Mouse (Mus musculus) lung, postnatal 10 days (tissue): Measurements from ENCODE around the gene Esrp2.

Experiments
- DNase-seq: peaks from one replicate; pipeline ENCODE4 v3.0.0; 2021

Esrp2 gene

DNA sequence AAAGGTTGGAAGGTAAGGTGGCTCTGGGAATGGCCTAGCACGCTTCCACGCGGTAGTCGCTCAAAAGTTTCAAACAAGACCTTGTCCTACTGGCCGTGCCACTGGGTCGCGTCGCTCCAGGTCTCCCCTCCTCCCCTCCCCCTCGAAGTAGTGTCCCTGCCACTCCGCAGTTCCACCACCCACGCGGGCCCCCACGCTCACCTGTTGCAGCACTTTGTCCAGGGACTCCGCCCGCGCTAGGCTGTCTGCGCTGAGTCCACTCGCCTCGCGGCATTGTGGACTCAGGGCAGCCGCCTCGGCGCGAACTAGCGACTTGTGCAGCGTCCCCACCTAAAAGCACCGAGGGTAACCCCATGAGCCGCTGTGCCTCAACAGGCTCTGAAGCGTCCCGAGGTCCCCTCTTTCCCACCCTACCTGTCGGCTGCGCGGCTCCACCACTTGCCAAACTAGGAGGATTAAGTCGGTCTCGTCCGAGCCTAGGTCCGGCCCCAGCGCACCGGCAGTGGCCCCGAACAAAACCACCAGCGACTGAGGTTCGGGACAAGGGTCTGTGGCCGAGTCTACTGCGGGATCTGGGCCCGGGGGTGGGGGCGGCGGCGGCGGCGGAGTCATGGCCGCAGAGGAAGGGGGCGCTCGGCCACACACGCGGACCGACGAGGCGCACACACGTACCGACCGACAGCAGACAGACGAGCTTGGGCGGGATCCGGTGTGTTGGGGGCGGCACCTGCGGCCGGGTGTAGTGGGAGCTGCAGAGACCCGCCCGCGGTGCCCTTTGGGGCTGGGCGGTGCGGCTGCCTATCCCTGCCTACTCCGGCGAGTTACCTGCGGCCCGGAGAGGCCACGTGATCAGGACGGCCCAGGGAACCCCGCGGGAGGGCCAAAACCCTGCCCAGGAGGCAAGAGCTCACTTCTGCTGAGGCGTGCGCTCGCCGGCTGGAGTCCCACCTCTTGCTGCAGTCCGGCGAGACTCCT is at the start of gene Esrp2:
TSS of gene Esrp2 (minus strand) at position 819 of the 975 bp plus-strand sequence.
- DNase-seq, result peak; percentile 88

DNA sequence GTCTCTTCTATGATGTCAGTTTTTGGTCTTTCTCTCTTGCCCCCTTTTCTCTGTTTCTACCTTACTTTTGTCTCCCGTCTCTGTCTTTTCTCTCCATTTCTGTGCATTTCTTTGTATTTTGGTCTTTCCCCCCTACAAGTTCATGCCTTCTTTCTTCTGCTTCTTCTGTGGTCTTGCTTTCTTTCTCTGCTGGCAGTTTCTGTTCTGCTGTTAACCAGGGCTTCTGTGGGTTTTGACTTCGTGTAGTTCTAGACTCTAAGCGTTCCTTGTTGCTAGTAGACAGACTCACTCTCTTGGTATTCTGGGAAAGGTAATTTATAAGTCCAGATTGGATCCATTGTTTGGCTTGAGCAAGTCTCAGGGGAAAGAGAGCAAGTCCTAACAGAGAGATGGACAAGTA is 49.6 kb upstream of the Esrp2 start:
- DNase-seq, result no peak

DNA sequence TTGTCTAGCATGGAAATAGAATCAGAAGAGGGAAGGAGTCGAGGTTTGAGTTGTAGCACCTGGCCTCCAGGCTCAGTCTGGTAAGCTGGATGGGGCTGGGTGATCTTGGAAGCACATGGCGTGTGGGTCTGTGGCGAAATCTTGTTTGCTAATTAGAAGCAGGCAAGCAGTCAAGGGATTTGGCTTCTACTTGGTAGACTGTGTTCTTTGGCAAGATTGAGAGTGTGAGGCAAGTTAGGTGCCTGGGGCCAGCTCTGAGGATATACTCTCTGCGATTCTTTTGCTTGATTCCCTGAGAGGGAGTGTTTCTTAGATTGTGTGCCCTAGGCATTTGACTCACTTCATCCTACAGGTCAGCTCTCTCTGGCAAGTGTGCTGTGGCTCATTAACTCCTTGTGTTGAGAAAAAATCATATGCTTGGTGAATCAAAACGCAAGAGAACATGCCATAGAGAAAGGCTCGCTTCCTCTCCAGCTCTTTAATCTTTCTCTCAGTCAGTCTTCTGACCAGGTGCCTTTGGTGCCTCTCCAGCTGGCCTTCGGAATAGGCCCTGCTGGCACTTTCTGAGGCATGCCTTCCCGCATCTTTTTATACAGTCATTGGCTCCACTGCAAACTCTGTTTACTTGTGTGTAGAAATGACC is 49.0 kb upstream of the Esrp2 start:
- peak; percentile 44 for DNase-seq

DNA sequence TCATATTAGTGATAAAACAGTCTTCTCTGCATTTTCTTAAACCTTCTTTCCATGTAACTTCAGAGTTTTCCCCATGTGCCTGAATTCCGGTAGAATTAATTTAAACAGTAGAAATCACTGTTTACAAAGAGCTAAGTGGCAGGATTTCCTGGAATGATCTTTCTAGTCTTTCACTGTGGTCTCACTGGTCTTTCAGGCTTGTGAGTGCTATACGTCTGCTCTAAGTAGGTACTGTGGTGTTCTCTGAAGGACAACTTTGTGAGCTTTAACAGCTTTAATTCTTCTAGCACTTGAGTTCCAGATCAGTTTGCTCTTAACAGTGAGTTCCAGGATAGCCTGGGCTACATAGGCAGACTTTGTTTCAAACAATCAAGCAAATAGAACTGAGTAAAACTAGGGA is 41.7 kb upstream of the Esrp2 start:
- DNase-seq, result no peak

DNA sequence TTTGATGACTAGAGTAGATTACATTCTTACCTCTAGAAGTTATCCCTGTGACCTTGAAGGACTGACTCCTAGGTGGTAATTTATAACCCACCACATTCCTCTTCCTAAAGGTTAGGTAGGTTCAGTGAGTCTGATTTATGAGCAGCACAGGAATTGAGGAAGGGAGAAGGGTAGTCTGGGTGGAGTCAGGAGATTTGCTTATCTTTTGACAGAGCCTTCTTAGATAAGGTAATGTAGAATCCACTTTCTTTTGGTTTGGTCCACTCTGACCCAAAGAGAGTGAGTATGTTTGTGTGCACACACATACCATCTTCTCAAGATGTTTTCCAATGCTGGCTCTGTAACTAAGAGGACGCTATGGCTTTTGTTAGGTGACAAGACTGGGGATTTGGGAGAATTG is 40.8 kb upstream of the Esrp2 start:
- DNase-seq, result no peak

DNA sequence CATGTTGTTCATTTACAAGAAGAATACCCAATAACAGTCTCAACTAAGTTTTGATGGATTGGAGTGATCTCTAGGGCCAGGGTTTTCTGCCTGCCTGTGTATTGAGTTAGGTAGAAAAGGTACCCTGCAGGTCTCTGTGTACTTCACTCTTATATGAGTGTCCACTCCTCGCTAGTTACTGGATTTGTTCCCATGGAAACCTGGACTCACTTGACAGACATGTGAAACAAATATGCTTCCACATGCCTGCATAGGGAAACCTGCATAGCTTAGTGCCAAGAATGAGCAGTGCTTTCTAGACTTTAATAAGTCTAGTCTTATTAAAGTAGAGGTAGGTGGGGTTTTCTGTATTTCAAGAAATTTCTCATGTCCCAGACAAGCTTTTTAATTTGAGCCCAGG is 40.1 kb upstream of the Esrp2 start:
- peak; percentile 15 for DNase-seq

DNA sequence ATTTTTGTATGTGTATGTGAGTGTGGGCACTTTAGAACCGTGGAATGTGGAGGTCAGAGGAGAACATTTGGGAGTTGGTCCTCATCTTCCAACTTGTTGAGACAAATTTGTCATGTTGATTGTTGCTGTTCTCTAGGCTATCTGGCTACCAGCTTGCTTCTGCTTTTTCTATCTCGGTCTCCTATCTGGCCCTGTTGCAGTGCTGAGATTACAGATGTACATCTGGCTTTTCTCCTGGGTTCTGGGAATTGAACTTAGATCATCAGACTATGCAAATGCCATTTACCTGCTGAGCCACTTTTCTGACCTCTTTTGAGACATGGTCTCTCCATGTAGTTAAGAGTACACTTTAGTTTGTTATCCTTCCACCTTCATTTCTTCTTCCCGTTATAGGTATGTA is 36.8 kb upstream of the Esrp2 start:
- DNase-seq, result no peak

DNA sequence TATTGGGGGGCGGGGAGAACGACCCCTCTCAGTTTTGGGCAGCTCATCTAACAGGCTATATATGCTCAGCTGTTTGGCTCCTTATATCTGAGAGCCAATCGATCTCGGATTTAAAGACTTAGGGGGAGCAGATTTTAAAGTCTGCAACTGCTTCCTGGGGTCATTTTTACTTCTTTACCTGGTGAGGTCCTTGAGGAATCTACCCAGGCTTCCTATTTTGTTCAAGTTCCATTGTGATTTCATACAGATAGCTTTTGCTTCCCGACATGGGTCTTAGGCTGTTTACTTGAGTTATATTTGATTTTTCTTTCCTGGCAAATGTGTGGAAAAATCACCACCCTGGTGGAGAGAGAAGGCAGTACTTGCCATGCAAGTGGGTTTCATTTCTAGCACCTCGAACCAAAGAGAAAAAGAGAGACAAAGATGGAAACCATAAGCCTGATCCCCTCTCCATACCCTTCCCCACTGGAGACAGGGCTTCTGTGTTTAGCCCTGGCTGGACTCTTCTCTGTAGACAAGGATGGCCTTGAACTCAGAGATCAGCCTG is 33.2 kb upstream of the Esrp2 start:
- DNase-seq, result no peak

DNA sequence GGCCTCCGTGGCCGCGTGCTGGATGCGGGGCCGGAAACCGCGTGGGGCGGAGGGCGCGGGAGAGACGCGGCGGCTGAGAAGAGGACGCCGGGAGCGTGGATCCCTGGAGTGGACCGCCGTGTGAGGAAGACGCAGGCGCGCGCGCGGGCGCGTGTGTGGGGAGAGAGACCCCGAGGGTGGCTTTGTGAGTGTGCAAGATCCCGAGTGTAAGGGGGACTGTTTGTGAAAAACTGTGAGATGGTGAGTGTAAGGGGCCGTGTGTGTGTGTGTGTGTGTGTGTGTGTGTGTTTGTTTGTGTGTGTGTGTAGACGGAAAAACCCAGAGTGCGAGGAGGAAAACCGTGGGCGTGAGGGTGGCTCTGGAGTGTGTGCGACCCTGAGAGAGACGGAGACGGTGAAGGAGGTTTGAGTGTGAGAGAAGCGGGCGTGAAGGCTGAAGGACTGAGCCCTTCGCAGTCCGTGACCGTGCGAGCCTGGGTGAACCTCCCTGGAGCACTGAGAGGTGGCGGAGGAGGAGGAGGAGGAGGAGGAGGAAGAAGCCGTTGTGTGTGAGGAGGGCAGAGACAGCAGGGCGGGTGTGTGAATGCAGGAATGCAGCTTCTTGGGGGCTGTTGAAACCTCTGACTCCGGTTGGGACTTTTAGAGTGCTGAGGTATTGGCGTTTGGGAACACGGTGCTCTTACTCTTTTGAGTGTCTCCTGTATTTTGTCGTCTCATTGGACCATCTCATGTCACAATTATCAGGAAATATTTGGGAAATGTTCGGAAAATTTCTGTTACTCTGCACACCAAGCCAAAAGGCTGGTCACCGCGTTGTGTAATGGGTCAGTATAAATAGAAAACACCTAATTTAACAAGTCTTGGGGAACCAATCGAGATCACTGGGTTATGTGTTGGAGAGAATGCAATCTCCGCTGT is 32.5 kb upstream of the Esrp2 start:
- DNase-seq, result peak; percentile 46

DNA sequence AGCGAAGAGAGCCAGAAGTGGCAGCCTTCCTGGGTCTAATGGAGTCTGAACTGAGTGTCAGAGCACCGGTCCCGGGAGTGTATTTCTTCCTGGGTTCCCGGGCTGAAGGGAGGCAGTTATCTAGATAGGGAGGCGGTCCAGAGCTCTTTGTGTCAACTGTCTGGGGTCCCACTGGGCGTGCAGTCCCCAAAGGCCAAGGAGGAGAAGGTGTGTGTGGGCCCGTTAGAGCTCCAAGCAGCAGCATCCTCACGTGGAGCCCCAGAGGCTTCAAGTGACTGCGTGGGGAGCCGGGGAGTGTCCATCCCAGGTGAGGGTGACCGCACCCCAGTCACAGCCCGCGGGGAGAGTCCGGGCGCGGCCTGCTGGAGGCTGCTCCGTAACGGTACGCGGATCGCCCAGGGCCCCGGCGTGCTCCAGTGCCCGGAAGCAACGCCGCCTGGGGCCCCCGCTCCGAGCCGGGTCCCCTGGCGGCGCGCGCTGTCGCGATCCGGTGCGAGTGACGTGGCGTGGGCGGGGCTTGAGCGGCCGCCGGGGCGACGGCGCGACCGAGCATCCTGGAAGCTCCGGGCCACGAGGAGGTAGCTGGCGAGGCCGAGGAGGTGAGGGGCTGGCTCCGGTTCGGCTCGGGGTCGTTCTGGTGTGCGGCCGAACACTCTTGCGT is 31.7 kb upstream of the Esrp2 start, which contains the start of gene Slc7a6:
TSS of gene Slc7a6 (plus strand) at position 502 of the 661 bp plus-strand sequence.
- DNase-seq, result peak; percentile 87

DNA sequence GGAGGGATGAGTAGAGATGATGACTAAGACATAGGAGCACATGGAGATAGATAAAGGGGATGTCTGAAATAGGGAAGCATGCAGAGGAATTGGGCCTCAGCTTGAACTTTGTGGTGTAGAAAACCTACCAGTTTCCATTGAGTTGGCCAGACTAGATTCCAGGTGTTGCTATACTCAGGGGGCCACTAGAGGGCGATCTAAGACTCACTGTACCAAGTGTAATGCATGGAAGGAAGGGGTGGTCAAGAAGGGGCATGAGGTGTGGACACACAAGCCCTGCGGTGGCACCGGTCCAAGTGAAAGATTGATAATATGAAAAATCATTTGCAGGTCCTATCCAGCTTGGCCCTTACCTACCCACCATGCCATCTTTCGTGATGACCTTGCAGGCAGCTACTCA is 28.7 kb upstream of the Esrp2 start:
- DNase-seq, result peak; percentile 82

DNA sequence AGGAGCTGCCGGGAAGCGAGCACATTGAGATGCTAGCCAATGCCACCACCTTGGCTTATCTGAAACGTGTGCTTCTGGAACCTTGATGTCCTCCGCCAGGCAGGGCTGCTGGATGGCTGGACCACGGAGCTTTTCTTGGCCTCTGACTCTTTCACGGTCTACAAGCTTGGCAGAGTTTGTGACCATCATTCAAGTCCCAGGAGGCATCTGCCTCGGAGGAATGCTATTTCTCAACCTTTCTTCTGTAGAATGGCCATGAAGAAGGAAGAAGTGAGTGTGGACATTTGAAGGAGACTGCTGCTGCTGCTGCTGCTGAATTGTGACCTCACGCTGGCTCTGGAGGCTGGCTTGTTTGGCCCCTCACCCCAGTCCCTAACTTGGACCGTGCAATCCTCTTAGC is 26.5 kb upstream of the Esrp2 start:
- DNase-seq, result no peak

DNA sequence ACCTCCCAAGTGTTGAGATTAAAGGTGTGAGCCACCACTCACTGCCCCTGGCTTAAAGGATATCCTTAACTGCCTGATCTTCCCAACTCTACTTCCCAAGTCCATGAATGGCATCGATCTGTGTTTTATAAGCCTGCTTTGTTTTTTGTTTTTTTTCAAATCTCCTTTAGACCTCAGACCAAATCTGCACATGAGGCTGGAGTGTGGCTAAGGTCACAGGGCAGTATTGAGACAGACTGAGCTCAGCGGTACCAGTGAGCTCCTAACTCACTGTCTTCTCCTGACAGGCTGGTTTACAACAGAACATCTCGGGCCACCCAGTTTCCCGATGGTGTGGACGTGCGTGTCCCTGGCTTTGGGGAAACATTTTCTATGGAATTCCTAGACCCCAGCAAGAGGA is 23.1 kb upstream of the Esrp2 start:
- DNase-seq, result no peak

DNA sequence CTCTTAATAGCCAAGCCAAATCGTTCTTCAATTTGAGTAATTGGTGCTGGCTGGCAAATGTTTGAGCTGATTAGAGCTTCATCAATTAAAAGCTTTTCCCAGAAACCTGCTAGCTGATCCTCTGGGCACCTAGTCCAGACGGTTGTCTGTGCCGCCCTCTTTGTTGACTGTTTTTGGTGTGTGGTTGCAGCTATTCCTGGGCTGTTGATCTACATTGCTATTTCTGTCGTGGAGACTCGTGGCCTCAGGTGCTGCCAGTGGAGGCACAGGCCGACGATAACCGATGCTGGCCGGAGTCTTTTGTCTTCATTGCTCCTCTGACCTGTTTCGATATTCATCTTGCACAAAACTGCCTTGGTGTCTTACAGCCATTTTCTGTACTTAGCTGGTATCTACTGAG is 21.6 kb upstream of the Esrp2 start:
- no peak for DNase-seq

DNA sequence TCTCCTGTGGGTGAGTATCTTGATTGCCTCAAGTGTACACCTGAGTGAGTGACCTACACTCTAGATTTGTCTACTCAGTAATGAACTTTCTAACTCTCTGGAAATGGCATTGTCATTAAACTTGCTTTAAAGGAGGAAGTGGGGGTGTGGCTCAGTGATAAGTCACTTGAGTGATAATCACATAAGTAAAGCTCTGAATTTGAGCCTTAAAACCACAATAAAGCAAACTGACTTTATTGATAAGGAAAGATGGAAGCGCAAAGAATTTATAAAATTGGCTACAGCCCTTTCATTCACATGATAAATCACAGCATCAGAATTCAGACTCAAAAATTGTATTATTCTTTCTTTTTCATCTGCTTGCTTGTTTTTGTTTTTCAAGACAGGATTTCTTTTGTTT is 20.6 kb upstream of the Esrp2 start:
- no peak for DNase-seq

DNA sequence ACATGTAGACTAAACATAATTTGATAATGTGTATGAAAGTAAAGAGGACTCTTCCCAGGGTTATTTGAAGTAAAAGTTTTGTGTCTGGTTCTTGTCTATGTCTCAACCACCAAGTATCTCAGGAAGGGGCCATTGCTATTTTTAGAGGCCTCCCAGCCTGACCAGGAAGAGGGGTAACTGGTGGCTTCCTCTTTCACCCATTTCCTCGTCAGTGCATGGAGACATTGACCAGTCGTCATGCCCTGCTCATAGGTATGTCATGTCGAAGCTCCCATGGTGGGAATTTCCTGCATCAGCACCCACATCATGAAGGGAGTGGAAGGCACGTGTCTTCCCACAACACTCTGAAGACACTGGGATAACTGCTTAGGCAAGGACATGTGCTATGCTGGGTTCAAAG is 16.1 kb upstream of the Esrp2 start:
- DNase-seq, result no peak

DNA sequence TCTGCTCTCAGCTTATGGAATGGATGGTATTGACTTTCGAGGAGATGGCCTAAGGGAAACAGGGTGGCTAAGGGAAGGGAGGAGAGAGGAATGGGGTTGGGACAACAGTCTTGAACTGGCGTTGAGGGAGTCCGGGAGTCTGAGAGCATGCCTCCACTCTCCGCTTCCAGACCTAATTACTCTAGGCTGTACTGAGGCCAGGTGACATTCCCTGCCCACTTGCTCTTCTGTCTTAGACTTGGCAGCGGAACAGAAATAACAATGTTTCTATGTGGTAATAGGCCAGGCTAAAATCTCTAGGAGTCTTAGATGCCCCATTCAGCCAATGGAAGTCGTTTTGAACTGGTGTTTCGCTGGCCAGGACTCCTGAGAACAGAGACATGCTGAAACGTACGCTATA is 14.3 kb upstream of the Esrp2 start:
- no peak for DNase-seq

DNA sequence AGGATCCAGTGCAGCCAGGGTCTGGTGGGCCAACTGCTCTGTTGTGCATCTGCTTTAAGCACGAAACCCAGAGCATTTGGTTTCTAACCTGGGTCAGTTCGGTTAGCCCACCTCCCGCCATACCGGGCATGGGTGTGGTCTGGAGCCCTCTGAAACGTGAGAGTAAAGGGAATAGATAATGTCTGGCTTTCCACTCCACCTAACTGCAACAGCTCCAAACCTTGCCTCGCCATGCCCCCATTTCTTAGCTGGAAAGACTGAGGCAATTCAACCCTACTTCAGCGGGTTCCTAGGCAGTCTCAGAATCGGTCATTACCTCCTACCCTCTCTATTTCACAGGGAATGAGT is 13.9 kb upstream of the Esrp2 start:
- DNase-seq, result no peak

DNA sequence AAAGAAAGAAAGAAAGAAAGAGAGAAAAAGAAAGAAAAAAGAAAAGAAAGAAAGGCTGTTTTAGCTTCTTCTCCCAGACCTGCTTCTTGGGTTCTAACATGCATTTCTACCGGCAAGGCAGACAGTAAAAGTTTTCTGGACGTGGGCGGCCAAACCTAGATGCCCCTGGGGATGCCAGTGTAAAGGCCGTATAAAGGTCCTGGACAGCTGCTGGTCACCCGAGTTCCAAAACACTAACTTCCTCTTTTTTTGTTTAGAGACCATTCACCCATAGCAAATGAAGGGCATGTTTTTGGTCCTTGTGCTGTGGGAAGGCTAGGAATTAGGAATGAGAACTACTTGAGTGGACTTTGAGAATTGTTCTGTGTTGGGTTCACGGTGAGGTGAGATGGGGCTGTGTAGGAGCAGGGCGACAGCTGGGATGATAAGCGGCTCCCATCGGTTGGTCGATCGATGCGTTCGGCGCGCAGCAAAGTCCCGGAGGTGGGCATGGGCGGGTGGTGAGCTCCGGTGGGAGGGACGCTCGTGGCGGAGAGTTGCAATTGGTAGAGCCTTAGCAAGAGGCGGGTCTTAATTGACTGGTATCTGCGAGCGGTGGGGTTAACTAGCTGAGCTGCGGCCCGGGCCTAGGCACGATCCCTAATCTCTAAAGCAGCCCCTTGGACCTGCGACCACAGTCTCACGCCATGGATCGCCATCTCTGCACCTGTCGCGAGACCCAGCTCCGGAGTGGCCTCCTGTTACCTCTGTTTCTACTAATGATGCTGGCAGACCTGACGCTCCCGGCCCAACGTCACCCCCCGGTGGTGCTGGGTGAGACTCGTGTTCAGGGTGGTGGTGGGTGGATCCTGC is 13.3 kb upstream of the Esrp2 start, which contains the start of gene Pla2g15:
TSS of gene Pla2g15 (plus strand) at position 599 of the 852 bp plus-strand sequence.
- peak; percentile 96 for DNase-seq

DNA sequence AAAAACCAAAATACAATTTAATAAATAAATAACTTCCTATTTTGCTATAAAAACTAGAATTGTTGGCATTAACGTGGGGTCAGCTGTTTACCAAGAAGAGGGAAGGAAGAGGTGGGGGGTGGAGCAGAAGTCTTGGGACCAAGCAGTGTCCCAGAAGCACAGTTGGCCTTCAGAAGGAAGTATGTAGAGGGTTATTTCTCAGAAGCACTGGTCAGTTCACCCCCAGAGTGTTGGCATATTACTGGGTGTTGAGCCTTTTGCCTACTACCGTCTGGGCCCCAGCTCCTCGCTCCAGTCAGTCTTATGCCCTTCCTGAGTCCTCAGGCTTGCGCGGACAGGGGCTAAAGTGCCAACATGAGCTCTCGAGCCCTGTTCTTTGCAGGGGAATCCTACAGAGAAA is 12.3 kb upstream of the Esrp2 start:
- DNase-seq, result no peak

DNA sequence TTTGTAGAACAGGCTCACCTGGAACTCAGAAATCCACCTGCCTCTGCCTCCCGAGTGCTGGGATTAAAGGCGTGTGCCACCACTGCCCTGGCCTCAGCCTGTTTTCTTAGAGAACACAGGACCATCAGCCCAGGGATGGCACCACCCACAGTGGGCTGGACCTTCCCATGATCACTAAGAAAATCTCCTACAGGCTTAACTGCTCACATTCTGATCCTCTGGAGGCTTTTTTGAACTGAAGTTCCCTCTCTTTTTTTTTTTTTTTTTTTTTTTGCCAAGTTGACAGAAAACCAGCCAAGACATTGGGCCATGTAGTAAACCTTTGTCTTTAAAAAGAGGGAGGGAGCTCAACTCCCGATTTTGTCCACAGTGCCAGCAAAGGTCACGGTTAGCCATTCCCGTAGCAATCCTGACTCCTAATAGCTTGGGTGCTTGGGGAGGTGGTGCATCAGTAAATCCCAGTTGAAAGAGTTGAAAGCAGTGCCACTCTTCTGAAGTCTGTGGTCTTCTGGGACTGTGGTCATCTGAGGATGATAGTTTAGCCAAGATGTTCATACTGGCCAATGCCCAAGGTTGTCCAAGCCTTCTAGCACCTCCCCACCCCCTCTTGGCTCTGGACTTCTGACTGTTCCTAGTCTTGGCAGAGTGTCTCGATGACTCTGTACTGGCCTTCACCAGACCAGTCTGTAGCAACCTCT is 11.2 kb upstream of the Esrp2 start:
- DNase-seq, result peak; percentile 83
